Mouse (Mus musculus): ENCODE measurements around the gene Rxra.

- TF ChIP-seq CTCF (conservative IDR thresholded peaks at IDR 0.05 in 1 of 2, IDR thresholded peaks at IDR 0.05 in 1 of 2; ENCODE audit: low read depth in 2 of 2, low read length in 2 of 2) (no peak), ZNF384 (IDR thresholded peaks at IDR 0.05; ENCODE audit: low read depth, low read length) (no peak), POLR2A (IDR thresholded peaks at IDR 0.05; ENCODE audit: low read depth, low read length) (no peak), MAFK (IDR thresholded peaks at IDR 0.05; ENCODE audit: insufficient replicate concordance, low read length) (no peak), MXI1 (IDR thresholded peaks at IDR 0.05; ENCODE audit: low read depth, low read length) (no peak), MEF2A (IDR thresholded peaks at IDR 0.05; ENCODE audit: borderline replicate concordance, low read depth, low read length) (no peak), RAD21 (IDR thresholded peaks at IDR 0.05; ENCODE audit: low read depth, low read length) (no peak), ELF1 (IDR thresholded peaks at IDR 0.05; ENCODE audit: low read depth, low read length) (no peak), MAX (IDR thresholded peaks at IDR 0.05; ENCODE audit: low read length) (no peak), CHD2 (IDR thresholded peaks at IDR 0.05; ENCODE audit: low read length) (no peak), POLR2AphosphoS2 (IDR thresholded peaks at IDR 0.05; ENCODE audit: low read depth, low read length) (no peak), EP300 (IDR thresholded peaks at IDR 0.05; ENCODE audit: low read length) (no peak)
Measured at GRCm38 (mm10) chr2:27775006-27775405, 98.8 kb downstream of the Rxra start.

All from CH12.LX (cell line).